Mouse (Mus musculus): Measurements from ENCODE around the gene Akt2.

DNA sequence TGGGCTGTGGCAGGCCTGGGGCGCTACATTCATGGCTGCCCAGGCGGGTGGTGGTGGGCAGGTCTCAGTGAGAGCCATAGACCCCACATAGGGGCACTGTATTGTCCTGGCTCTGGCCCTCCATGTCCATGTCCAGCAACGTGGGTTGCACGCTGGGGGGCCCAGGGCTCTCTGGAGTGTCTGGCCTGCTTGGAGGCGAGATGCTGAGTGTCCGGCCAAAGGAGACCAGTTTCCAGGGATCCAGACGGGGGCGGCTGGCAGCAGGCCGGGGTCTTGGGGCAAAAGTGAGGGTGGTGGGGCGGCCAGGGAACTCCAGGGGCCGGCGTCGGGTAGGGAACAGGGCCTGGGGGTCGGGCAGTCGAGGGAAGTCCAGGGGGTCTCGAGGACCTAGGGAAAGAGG is 65.2 kb downstream of the Akt2 start:
- TF ChIP-seq CTCF (IDR thresholded peaks at IDR 0.05; ENCODE audit: insufficient read depth, low read length) (no peak), POLR2A (IDR thresholded peaks at IDR 0.05; ENCODE audit: borderline replicate concordance, extremely low read depth, low read depth, low read length) (no peak)

Measured in lung, adult 2 months (tissue).